Mouse (Mus musculus) adipocyte (in vitro differentiated cells): Measurements from ENCODE around the gene Btbd35f2.
"Not testable (repeated sequence)": the region's sequence is repeated elsewhere in the genome, so short reads cannot be mapped to it uniquely, and the experiment has no call there.

Source experiments
- DNase-seq: peaks from one replicate; pipeline ENCODE4 v3.0.0-alpha.2; 2016; ENCODE audit warnings: low spot score

The Btbd35f2 gene

GRCm38 (mm10) chrX:32278094-32278493, at the start of gene Btbd35f2:
Gene Btbd35f2, plus strand, starts transcription at chrX:32278394.
- DNase-seq, result not testable (repeated sequence)
